In genomic region chr8:57339711-57340650, GRCm38 (mm10) we compare ENCODE assay signal across 16 mouse cellular contexts. TPM values are rescaled to one million over a fixed set of nuclear protein-coding genes. Genes with fewer than 3 reads are reported as not detected.
DNase-seq lines count a peak whose midpoint lies in the region; ATAC-seq and TF ChIP-seq lines count a peak whose summit lies in the region.
"Had no signal": no experiment of that assay in that cellular context is flagged by ENCODE, and none has a peak within 500 bp of the region (broad histone marks: within the 10 kb centered on the region; RNA-seq: fewer than 3 reads in every experiment).

No protein-coding gene starts in this region.

- no peak for ATAC-seq in heart, embryonic 16.5 days (replicated peaks; ENCODE audit: extremely low read depth, insufficient read depth, low FRiP score)
- no peak for ATAC-seq in limb, embryonic 12.5 days (ENCODE audit: insufficient number of reproducible peaks, insufficient read depth, low FRiP score, low TSS enrichment, low read depth)
- ATAC-seq: forebrain, embryonic 15.5 days; Patski had no signal

- H3K27me3 ChIP-seq in heart, embryonic 16.5 days (ENCODE audit: control insufficient read depth, insufficient read depth, low read length) = 0 out of 2 replicates have a peak, but pooled peaks cover 9% of the 10 kb centered on the region
- peaks cover 66% of the 10 kb centered on the region for H3K27me3 ChIP-seq in limb, embryonic 12.5 days
- H3K27me3 ChIP-seq: Patski had no signal

- no peaks in the 10 kb centered on the region for H3K9me3 ChIP-seq in heart, embryonic 16.5 days (replicated peaks; ENCODE audit: control insufficient read depth, low read length)
- no peaks in the 10 kb centered on the region for H3K9me3 ChIP-seq in limb, embryonic 12.5 days
- H3K9me3 ChIP-seq: forebrain, embryonic 15.5 days; hindbrain, embryonic 12.5 days; midbrain, embryonic 15.5 days had no signal

- H3K36me3 ChIP-seq in heart, embryonic 16.5 days (ENCODE audit: control insufficient read depth, insufficient read depth) = no peaks in the 10 kb centered on the region
- H3K36me3 ChIP-seq in limb, embryonic 12.5 days = no peaks in the 10 kb centered on the region
- H3K36me3 ChIP-seq: forebrain, embryonic 15.5 days; hindbrain, embryonic 12.5 days; midbrain, embryonic 15.5 days had no signal

- no peak for TF ChIP-seq CTCF in brain, embryonic 14.5 days (IDR thresholded peaks at IDR 0.05; ENCODE audit: borderline replicate concordance, extremely low read depth, insufficient read depth, insufficient read length)

- peak; percentile 16 for DNase-seq in embryo, embryonic 11 days
- DNase-seq in embryo, embryonic 9.5 days (ENCODE audit: extremely low spot score) = no peak
- DNase-seq in heart, adult 9 months (ENCODE audit: low spot score in 2 of 2) = no peak
- DNase-seq in brain, embryonic 14.5 days (ENCODE audit: low read depth) = peak; percentile 16
- DNase-seq in lung, postnatal 14 days = no peak
- no peak for DNase-seq in layer of hippocampus, postnatal 14 days (ENCODE audit: low spot score in 2 of 2)
- DNase-seq: cerebellum, adult 11-12 months; kidney, adult 8-10 months had no signal

- WGBS in heart, embryonic 16.5 days = 53% methylated on average over 14 of the region's 14 CpGs
- 18% methylated on average over 14 of the region's 14 CpGs for WGBS in limb, embryonic 12.5 days

- no peak overlapping the region; the same call in 1 of the 2 replicates for H3K27ac ChIP-seq in heart, embryonic 16.5 days (ENCODE audit: low read length)
- H3K27ac ChIP-seq in limb, embryonic 12.5 days = peak overlapping the region; percentile 91
- H3K27ac ChIP-seq: forebrain, embryonic 15.5 days; hindbrain, embryonic 12.5 days; midbrain, embryonic 15.5 days had no signal

- H3K4me2 ChIP-seq in heart, embryonic 16.5 days (ENCODE audit: low read depth, low read length) = peak overlapping the region; percentile 72
- H3K4me2 ChIP-seq in limb, embryonic 12.5 days = peak overlapping the region; percentile 62

- peaks cover 24% of the 10 kb centered on the region for H3K4me1 ChIP-seq in heart, embryonic 16.5 days (ENCODE audit: control insufficient read depth, insufficient read depth, low read length)
- H3K4me1 ChIP-seq in limb, embryonic 12.5 days (replicated peaks) = peaks cover 76% of the 10 kb centered on the region

- TF ChIP-seq POLR2A in brain, embryonic 14.5 days (IDR thresholded peaks at IDR 0.05; ENCODE audit: borderline replicate concordance, extremely low read depth, insufficient read depth, insufficient read length, poor library complexity, severe bottlenecking) = no peak

- no peak overlapping the region; the same call in 1 of the 2 replicates for H3K4me3 ChIP-seq in heart, embryonic 16.5 days (ENCODE audit: low read length)
- H3K4me3 ChIP-seq in limb, embryonic 12.5 days (replicated peaks) = peak overlapping the region; percentile 39
- H3K4me3 ChIP-seq: midbrain, embryonic 15.5 days had no signal

- H3K9ac ChIP-seq in heart, embryonic 16.5 days (ENCODE audit: low read length) = peak overlapping the region; percentile 77
- H3K9ac ChIP-seq in limb, embryonic 12.5 days (replicated peaks) = peak overlapping the region; percentile 63
- H3K9ac ChIP-seq: forebrain, embryonic 15.5 days; hindbrain, embryonic 12.5 days; midbrain, embryonic 15.5 days had no signal

RNA-seq across cellular contexts. Expression of gene Hand2, which starts 19.2 kb away (rescaled TPM):
- polyA plus RNA-seq in heart, embryonic 16.5 days (2015; fragmentation: Nextera tagmentation; extraction: Ambion mirVana) = 9.0 and 9.3 TPM in 2 replicates
- polyA plus RNA-seq in brain, embryonic 14.5 days (2012; rRNA removed) = 0.07 and 0.29 TPM in 2 replicates
- polyA plus RNA-seq in limb, embryonic 12.5 days (2016; fragmentation: Nextera tagmentation; extraction: Ambion mirVana) = 19.6 and 23.7 TPM in 2 replicates
- not detected for total RNA-seq in layer of hippocampus, postnatal 14 days (2021)
- total RNA-seq: neutrophil, adult 5-6 weeks had no signal
- polyA plus RNA-seq: cortical plate, adult 2 months; forebrain, embryonic 15.5 days; hindbrain, embryonic 12.5 days; midbrain, embryonic 15.5 days had no signal

Comparison
In these comparisons a context has a peak if more than half of its experiments do, and no peak if none do; other contexts are left out.
1. DNase-seq: peak in embryo, embryonic 11 days (single experiment) and brain, embryonic 14.5 days (single experiment); none in embryo, embryonic 9.5 days (single experiment), heart, adult 9 months (0 of 2), lung, postnatal 14 days (single experiment) and layer of hippocampus, postnatal 14 days (0 of 2).